Mouse (Mus musculus): Measurements from ENCODE around the gene Defb48. TPM values are rescaled to one million over a fixed set of nuclear protein-coding genes. Genes with fewer than 3 reads are reported as not detected.
A peak's percentile ranks its signal among the peaks of the same experiment; 100 is the strongest.

Defb48 gene
- polyA plus RNA-seq, 1 experiment from 2014 or later = not detected

DNA sequence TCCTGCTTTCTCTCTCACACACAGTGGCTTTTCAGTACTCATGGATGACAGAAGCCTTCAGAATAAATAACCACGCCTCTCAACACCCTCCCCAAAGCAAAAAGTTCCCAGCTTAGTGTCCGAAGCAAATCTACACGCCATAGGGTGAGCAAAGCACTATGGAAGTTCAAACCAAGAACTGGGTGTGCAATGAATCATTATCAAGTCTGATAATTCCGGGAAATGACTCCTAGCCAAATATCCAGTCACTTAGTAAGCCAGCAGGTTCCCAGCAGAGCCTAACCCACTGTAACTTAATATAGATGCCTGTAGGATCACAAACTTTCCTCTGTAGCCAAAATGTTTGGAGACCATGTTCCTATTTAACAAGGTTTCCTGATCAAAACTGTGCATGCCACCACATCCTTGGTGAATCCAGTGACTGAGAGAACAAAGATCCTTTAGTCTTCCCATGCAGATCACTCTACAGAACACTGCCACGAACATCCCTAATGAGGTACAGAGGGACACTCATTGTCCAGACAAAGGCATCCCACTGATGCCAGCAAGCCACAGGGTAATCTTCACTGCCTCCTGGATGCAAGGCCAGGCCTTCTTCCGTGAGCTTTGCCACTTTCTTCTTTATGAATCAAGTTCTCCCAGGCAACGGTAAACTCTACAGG, 7.7 kb upstream of the Defb48 start:
- H3K9me3 ChIP-seq (ENCODE audit: control insufficient read depth, low read depth, low read length) = no peaks in the 10 kb centered on the region
- H3K36me3 ChIP-seq (ENCODE audit: control insufficient read depth, insufficient read depth, low read length) = no peaks in the 10 kb centered on the region
- H3K4me2 ChIP-seq (replicated peaks; ENCODE audit: low read depth, low read length) = no peak overlapping the region
- H3K4me1 ChIP-seq (ENCODE audit: control insufficient read depth, insufficient read depth, low read length) = no peaks in the 10 kb centered on the region
- no peaks in the 10 kb centered on the region for H3K27me3 ChIP-seq (ENCODE audit: control insufficient read depth, insufficient read depth, low read length)
- no peak for ATAC-seq (ENCODE audit: insufficient number of reproducible peaks, insufficient read depth, low FRiP score, low read depth)
- WGBS = 72% methylated on average over 7 of the region's 7 CpGs
- no peak overlapping the region for H3K4me3 ChIP-seq (ENCODE audit: low read depth, low read length)
- no peak overlapping the region for H3K27ac ChIP-seq (ENCODE audit: low read length)
- H3K9ac ChIP-seq (replicated peaks; ENCODE audit: low read depth, low read length) = no peak overlapping the region

DNA sequence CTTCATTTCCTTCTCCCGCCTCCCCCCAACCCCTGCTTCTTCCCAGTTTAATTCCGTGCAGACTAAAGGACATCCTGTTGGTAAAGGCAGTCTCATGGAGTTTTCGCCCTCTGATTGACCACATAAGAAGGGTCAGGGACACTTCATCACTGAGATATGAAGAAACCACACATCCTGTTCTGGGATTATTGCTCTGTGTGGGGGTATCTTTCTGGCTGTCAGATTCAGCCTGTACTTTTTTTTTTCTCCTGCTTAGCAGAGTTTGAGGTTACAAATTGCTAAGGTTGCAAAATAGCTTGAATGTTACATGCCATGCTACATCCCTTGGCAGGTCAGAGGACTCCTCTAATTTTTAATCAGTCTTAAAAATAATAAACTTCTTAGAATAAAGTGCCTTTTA, 7.0 kb upstream of the Defb48 start:
- ATAC-seq (ENCODE audit: insufficient number of reproducible peaks, insufficient read depth, low FRiP score, low read depth) = no peak
- H3K4me1 ChIP-seq (ENCODE audit: control insufficient read depth, insufficient read depth, low read length) = no peaks in the 10 kb centered on the region
- WGBS = 60% methylated on average over 3 of the region's 3 CpGs
- no peaks in the 10 kb centered on the region for H3K9me3 ChIP-seq (ENCODE audit: control insufficient read depth, low read depth, low read length)
- H3K4me2 ChIP-seq (replicated peaks; ENCODE audit: low read depth, low read length) = no peak overlapping the region
- no peaks in the 10 kb centered on the region for H3K27me3 ChIP-seq (ENCODE audit: control insufficient read depth, insufficient read depth, low read length)
- no peaks in the 10 kb centered on the region for H3K36me3 ChIP-seq (ENCODE audit: control insufficient read depth, insufficient read depth, low read length)
- no peak overlapping the region for H3K4me3 ChIP-seq (ENCODE audit: low read depth, low read length)
- no peak overlapping the region for H3K27ac ChIP-seq (ENCODE audit: low read length)
- no peak overlapping the region for H3K9ac ChIP-seq (replicated peaks; ENCODE audit: low read depth, low read length)

DNA sequence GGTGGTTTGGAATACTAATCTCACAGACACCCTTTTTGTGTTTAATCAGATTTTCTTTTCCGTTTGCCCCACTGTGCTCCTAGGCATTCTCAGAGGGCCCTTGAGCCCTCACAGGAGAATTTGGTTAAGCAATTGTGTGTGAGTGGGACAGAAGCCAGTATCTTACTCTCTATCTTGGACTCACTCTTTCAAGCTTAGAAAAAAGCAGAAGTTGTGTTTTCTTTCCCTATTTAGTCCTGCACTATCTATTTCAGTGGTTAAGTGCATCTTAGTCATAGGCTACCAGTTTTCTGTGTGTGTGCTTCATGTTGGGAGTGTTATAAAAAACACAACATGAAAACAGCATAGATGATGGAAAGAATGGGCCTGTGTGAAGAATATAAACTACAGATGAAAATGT, 4.5 kb downstream of the Defb48 start:
- Histone ChIP-seq H3K4me2 (replicated peaks; ENCODE audit: low read depth, low read length) (no peak overlapping the region), H3K4me3 (ENCODE audit: low read depth, low read length) (no peak overlapping the region), H3K36me3 (ENCODE audit: control insufficient read depth, insufficient read depth, low read length) (no peaks in the 10 kb centered on the region), H3K9me3 (ENCODE audit: control insufficient read depth, low read depth, low read length) (no peaks in the 10 kb centered on the region), H3K27me3 (ENCODE audit: control insufficient read depth, insufficient read depth, low read length) (no peaks in the 10 kb centered on the region), H3K27ac (ENCODE audit: low read length) (no peak overlapping the region), H3K9ac (replicated peaks; ENCODE audit: low read depth, low read length) (no peak overlapping the region), H3K4me1 (ENCODE audit: control insufficient read depth, insufficient read depth, low read length) (no peaks in the 10 kb centered on the region)
- no peak for ATAC-seq (ENCODE audit: insufficient number of reproducible peaks, insufficient read depth, low FRiP score, low read depth)
- 67% methylated on average over 1 of the region's 1 CpGs for WGBS

DNA sequence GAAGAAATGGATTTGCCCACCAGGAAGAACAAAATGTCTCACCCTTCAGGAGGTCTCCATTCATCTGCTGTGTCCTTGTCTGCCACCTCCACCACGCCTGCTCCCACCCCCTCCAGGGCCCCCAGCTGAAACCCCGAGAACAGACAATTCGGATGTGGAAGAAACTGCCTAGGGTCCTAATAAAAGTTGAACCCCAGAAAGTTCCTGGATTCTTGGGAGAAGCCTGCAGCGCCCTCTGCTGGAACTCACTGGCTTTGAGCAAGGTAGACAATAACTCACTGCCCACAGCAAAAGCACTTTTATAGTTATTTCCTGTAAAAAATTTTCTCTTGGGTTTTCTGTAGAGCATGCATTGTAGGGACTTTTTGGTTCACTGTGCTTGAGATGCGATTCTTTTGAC, 9.3 kb downstream of the Defb48 start:
- no peak for ATAC-seq (ENCODE audit: insufficient number of reproducible peaks, insufficient read depth, low FRiP score, low read depth)
- Histone ChIP-seq H3K4me3 (ENCODE audit: low read depth, low read length) (no peak overlapping the region), H3K27ac (ENCODE audit: low read length) (no peak overlapping the region), H3K36me3 (ENCODE audit: control insufficient read depth, insufficient read depth, low read length) (no peaks in the 10 kb centered on the region), H3K9ac (replicated peaks; ENCODE audit: low read depth, low read length) (no peak overlapping the region), H3K4me2 (replicated peaks; ENCODE audit: low read depth, low read length) (no peak overlapping the region), H3K4me1 (ENCODE audit: control insufficient read depth, insufficient read depth, low read length) (no peaks in the 10 kb centered on the region), H3K9me3 (ENCODE audit: control insufficient read depth, low read depth, low read length) (no peaks in the 10 kb centered on the region), H3K27me3 (ENCODE audit: control insufficient read depth, insufficient read depth, low read length) (no peaks in the 10 kb centered on the region)
- WGBS = 23% methylated on average over 5 of the region's 5 CpGs

DNA sequence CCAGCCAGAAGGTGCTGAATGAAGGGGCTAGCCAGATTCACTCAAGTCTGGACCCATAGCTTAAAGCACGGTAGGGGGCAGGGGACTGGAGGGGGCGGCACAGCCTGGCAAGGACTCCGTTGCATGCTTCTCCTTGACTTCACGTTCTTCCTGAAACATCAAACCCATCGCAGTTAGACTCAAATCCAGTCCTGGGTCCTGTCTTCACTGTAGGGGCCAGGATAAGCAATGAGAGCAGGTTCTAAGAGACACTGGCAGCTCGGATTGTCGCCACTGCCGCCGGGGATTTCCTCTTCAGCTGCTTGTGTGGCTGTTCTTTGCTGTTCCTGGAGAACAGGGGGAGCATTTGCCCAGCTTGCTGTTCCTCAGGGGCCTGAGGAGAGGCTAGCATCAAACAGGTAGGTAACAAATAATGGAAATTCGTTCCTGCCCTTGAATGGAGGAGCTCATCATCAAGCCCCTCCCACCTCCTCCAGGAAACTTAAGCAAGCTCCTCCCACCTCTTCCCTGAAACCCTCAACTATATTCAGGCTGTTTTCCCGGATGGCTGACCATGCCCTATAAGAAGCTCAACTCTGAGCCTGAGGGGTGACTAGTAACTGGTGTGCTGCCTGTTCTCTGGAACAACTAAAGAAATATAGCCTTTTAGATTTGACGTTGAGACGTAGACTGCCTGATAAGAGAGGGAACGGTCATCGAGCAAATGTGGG, 18.3 kb downstream of the Defb48 start:
- Histone ChIP-seq H3K36me3 (ENCODE audit: control insufficient read depth, insufficient read depth, low read length) (no peaks in the 10 kb centered on the region), H3K4me2 (replicated peaks; ENCODE audit: low read depth, low read length) (peak overlapping the region; percentile 39), H3K4me3 (ENCODE audit: low read depth, low read length) (peak overlapping the region; percentile 18), H3K27me3 (ENCODE audit: control insufficient read depth, insufficient read depth, low read length) (no peaks in the 10 kb centered on the region), H3K9ac (replicated peaks; ENCODE audit: low read depth, low read length) (no peak overlapping the region), H3K27ac (ENCODE audit: low read length) (no peak overlapping the region), H3K9me3 (ENCODE audit: control insufficient read depth, low read depth, low read length) (no peaks in the 10 kb centered on the region), H3K4me1 (ENCODE audit: control insufficient read depth, insufficient read depth, low read length) (no peaks in the 10 kb centered on the region)
- 23% methylated on average over 15 of the region's 15 CpGs for WGBS
- ATAC-seq (ENCODE audit: insufficient number of reproducible peaks, insufficient read depth, low FRiP score, low read depth) = no peak

DNA sequence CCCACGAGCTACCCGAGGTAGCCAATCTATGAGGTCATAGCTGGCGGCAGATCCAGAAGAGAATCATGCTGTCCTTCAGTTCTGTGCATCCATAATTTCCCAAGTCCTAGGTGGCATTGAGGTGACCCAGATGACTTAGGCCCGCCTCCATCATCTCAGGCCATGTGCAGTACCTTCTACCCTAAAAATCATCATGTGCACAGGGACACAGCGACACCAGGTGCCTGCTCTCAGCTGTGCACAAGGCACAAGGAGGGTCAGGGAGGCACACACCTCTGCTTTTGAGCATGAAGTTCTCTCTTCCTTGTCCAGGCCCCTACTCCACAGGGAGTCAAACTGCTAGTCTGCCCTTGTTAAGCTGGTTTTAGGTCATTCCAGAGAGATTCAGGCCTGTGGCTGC, 19.0 kb downstream of the Defb48 start:
- Histone ChIP-seq H3K9me3 (ENCODE audit: control insufficient read depth, low read depth, low read length) (no peaks in the 10 kb centered on the region), H3K9ac (replicated peaks; ENCODE audit: low read depth, low read length) (no peak overlapping the region), H3K4me3 (ENCODE audit: low read depth, low read length) (no peak overlapping the region), H3K27ac (ENCODE audit: low read length) (no peak overlapping the region), H3K36me3 (ENCODE audit: control insufficient read depth, insufficient read depth, low read length) (no peaks in the 10 kb centered on the region), H3K27me3 (ENCODE audit: control insufficient read depth, insufficient read depth, low read length) (no peaks in the 10 kb centered on the region), H3K4me1 (ENCODE audit: control insufficient read depth, insufficient read depth, low read length) (no peaks in the 10 kb centered on the region), H3K4me2 (replicated peaks; ENCODE audit: low read depth, low read length) (peak overlapping the region; percentile 39; the same call in 1 of the 2 replicates)
- no peak for ATAC-seq (ENCODE audit: insufficient number of reproducible peaks, insufficient read depth, low FRiP score, low read depth)
- WGBS = 85% methylated on average over 5 of the region's 5 CpGs

DNA sequence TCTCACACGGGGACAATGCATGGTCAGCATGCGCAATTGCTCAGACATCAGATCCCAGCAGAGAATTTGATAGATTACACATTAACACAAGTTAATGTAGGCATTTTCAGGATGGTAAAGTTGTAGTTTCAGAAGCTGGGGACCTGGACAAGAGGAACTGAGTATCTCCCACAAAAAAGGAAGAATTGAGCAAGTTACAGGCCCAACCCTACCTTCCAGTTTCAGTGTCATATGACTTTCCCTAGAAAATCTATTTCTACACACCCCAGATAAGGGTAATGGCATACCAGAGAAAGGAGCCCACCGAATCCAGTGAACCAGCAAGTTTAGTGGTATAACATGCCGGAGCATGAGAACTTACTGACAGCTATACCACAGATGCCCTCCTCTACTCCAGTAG, 20.7 kb downstream of the Defb48 start:
- Histone ChIP-seq H3K27ac (ENCODE audit: low read length) (no peak overlapping the region), H3K9ac (replicated peaks; ENCODE audit: low read depth, low read length) (no peak overlapping the region), H3K4me3 (ENCODE audit: low read depth, low read length) (no peak overlapping the region), H3K4me2 (replicated peaks; ENCODE audit: low read depth, low read length) (no peak overlapping the region), H3K27me3 (ENCODE audit: control insufficient read depth, insufficient read depth, low read length) (no peaks in the 10 kb centered on the region), H3K4me1 (ENCODE audit: control insufficient read depth, insufficient read depth, low read length) (no peaks in the 10 kb centered on the region), H3K9me3 (ENCODE audit: control insufficient read depth, low read depth, low read length) (no peaks in the 10 kb centered on the region), H3K36me3 (ENCODE audit: control insufficient read depth, insufficient read depth, low read length) (no peaks in the 10 kb centered on the region)
- WGBS = 86% methylated on average over 4 of the region's 4 CpGs
- no peak for ATAC-seq (ENCODE audit: insufficient number of reproducible peaks, insufficient read depth, low FRiP score, low read depth)

DNA sequence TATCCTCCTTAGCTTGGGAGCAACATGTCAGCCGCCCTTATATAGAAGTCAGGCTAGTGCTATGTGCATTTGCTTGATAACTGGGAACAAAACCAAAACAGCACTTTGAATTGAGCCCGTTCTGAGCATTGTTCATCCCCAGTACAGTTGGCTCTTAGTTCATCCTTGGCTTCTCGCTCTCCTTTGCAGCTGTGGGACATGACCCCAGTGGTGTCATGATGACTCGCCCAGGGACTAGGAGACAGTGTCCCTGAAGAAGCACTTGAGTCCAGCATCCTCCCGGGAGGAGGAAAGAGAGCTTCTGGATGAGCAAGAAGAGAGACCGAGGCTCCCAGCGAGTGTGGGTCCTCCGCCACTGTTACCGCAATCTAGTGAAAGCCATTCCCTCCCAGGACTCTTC, 28.2 kb downstream of the Defb48 start:
- no peaks in the 10 kb centered on the region for H3K27me3 ChIP-seq (ENCODE audit: control insufficient read depth, insufficient read depth, low read length)
- no peaks in the 10 kb centered on the region for H3K9me3 ChIP-seq (ENCODE audit: control insufficient read depth, low read depth, low read length)
- H3K27ac ChIP-seq (ENCODE audit: low read length) = no peak overlapping the region
- H3K36me3 ChIP-seq (ENCODE audit: control insufficient read depth, insufficient read depth, low read length) = peaks cover 12% of the 10 kb centered on the region
- 89% methylated on average over 9 of the region's 9 CpGs for WGBS
- no peak for ATAC-seq (ENCODE audit: insufficient number of reproducible peaks, insufficient read depth, low FRiP score, low read depth)
- no peaks in the 10 kb centered on the region for H3K4me1 ChIP-seq (ENCODE audit: control insufficient read depth, insufficient read depth, low read length)
- no peak overlapping the region for H3K9ac ChIP-seq (replicated peaks; ENCODE audit: low read depth, low read length)
- no peak overlapping the region for H3K4me3 ChIP-seq (ENCODE audit: low read depth, low read length)
- H3K4me2 ChIP-seq (replicated peaks; ENCODE audit: low read depth, low read length) = no peak overlapping the region
